Mouse (Mus musculus): ENCODE measurements around the gene Lgr5.

The Lgr5 gene

GRCm38 (mm10) chr10:115570577-115570976 lies 17.0 kb downstream of the Lgr5 start:
- no peak for DNase-seq (ENCODE audit: low read depth)

- no peak for DNase-seq (ENCODE audit: low read depth)
Measured at GRCm38 (mm10) chr10:115569712-115570491, 17.7 kb downstream of the Lgr5 start, which contains the start of gene A930009A15Rik. TSS of gene A930009A15Rik (plus strand) at chr10:115569986.

GRCm38 (mm10) chr10:115563961-115564360 lies 23.6 kb downstream of the Lgr5 start:
- DNase-seq (ENCODE audit: low read depth): no peak

- DNase-seq (ENCODE audit: low read depth): no peak
Measured at GRCm38 (mm10) chr10:115562911-115563686, 24.5 kb downstream of the Lgr5 start.

GRCm38 (mm10) chr10:115561136-115561880 lies 26.3 kb downstream of the Lgr5 start:
- no peak for DNase-seq (ENCODE audit: low read depth)

- no peak for DNase-seq (ENCODE audit: low read depth)
Measured at GRCm38 (mm10) chr10:115556738-115557242, 30.8 kb downstream of the Lgr5 start.

- no peak for DNase-seq (ENCODE audit: low read depth)
Measured at GRCm38 (mm10) chr10:115555191-115555765, 32.3 kb downstream of the Lgr5 start.

GRCm38 (mm10) chr10:115553352-115554113 lies 34.0 kb downstream of the Lgr5 start:
- no peak for DNase-seq (ENCODE audit: low read depth)

- DNase-seq (ENCODE audit: low read depth): no peak
Measured at GRCm38 (mm10) chr10:115551069-115551468, 36.5 kb downstream of the Lgr5 start.

GRCm38 (mm10) chr10:115550253-115550652 lies 37.3 kb downstream of the Lgr5 start:
- no peak for DNase-seq (ENCODE audit: low read depth)

- DNase-seq (ENCODE audit: low read depth): no peak
Measured at GRCm38 (mm10) chr10:115542917-115543316, 44.7 kb downstream of the Lgr5 start.

GRCm38 (mm10) chr10:115530746-115531145 lies 56.8 kb downstream of the Lgr5 start:
- DNase-seq (ENCODE audit: low read depth): no peak

- DNase-seq (ENCODE audit: low read depth): no peak
Measured at GRCm38 (mm10) chr10:115529768-115530167, 57.8 kb downstream of the Lgr5 start.

- DNase-seq (ENCODE audit: low read depth): no peak
Measured at GRCm38 (mm10) chr10:115528892-115529291, 58.7 kb downstream of the Lgr5 start.

- DNase-seq (ENCODE audit: low read depth): no peak
Measured at GRCm38 (mm10) chr10:115521081-115521451, 66.5 kb downstream of the Lgr5 start.

- DNase-seq (ENCODE audit: low read depth): peak; percentile 37
Measured at GRCm38 (mm10) chr10:115520200-115521080, 67.1 kb downstream of the Lgr5 start.

- DNase-seq (ENCODE audit: low read depth): no peak
Measured at GRCm38 (mm10) chr10:115518845-115519244, 68.7 kb downstream of the Lgr5 start.

GRCm38 (mm10) chr10:115515503-115515902 lies 72.1 kb downstream of the Lgr5 start:
- no peak for DNase-seq (ENCODE audit: low read depth)

GRCm38 (mm10) chr10:115510959-115511358 lies 76.6 kb downstream of the Lgr5 start:
- no peak for DNase-seq (ENCODE audit: low read depth)

GRCm38 (mm10) chr10:115505631-115506239 lies 81.8 kb downstream of the Lgr5 start:
- no peak for DNase-seq (ENCODE audit: low read depth)

Measured in fibroblast of lung, adult 2 months (primary cell).